Mouse (Mus musculus) liver, postnatal 0 days (tissue): ENCODE data around the gene Casp6. TPM values are rescaled to one million over a fixed set of nuclear protein-coding genes. Genes with fewer than 3 reads are reported as not detected.

ENCODE experiments used
- ATAC-seq: fragments of 200-750 bp; cut with Nextera tagmentation; 2 replicates; pipeline ENCODE4 v1.8.0; 2017; ENCODE audit warnings: mild to moderate bottlenecking, moderate library complexity
- DNase-seq: peaks from one replicate; pipeline ENCODE4 v3.0.0-alpha.2; 2016
- H3K27ac ChIP-seq: fragments of 300-500 bp; sonication (generic); 2 replicates; pipeline ENCODE4 v1.5.1; 2014; ENCODE audit warnings: antibody characterized with exemption, moderate library complexity, mild to moderate bottlenecking, low read depth
- H3K27me3 ChIP-seq: fragments of 300-500 bp; sonication (generic); 2 replicates; pipeline ENCODE4 v1.6.1; 2014; ENCODE audit warnings: low read length, control low read depth, mixed read lengths; ENCODE audit not compliant: insufficient read depth
- H3K36me3 ChIP-seq: fragments of 300-500 bp; sonication (generic); replicated peaks from 2 replicates; pipeline ENCODE4 v1.6.1; 2014; ENCODE audit warnings: mild to moderate bottlenecking, control low read depth, low read length, moderate library complexity, mixed read lengths; ENCODE audit not compliant: insufficient read depth
- H3K4me1 ChIP-seq: fragments of 300-500 bp; sonication (generic); 2 replicates; pipeline ENCODE4 v1.6.1; 2014; ENCODE audit warnings: antibody characterized with exemption, mild to moderate bottlenecking, control low read depth; ENCODE audit not compliant: insufficient read depth
- H3K4me2 ChIP-seq: fragments of 300-500 bp; sonication (generic); 2 replicates; pipeline ENCODE4 v1.6.1; 2014; ENCODE audit warnings: low read depth, mild to moderate bottlenecking, low read length, moderate library complexity, mixed read lengths
- H3K4me3 ChIP-seq: fragments of 300-500 bp; sonication (generic); 2 replicates; pipeline ENCODE4 v1.5.1; 2014; ENCODE audit warnings: low read depth, low read length
- H3K9ac ChIP-seq: fragments of 300-500 bp; sonication (generic); replicated peaks from 2 replicates; pipeline ENCODE4 v1.6.1; 2014; ENCODE audit warnings: mild to moderate bottlenecking, moderate library complexity
- H3K9me3 ChIP-seq: fragments of 300-500 bp; sonication (generic); 2 replicates; pipeline ENCODE4 v1.6.1; 2016; ENCODE audit warnings: mild to moderate bottlenecking, control low read depth, low read length, mixed read lengths
- CTCF ChIP-seq: sonication (generic); IDR thresholded peaks from 2 replicates; pipeline ENCODE4 v1.5.1; 2016; ENCODE audit warnings: antibody characterized with exemption, low read depth
- EP300 ChIP-seq: IDR thresholded peaks from 2 replicates; pipeline ENCODE4 v1.6.1; 2016; ENCODE audit warnings: antibody characterized with exemption, low read depth, mild to moderate bottlenecking
- WGBS: fragments of 180-500 bp; shearing (Covaris S2); extraction: QIAGEN DNeasy Blood & Tissue Kit; methylation state at CpG from one replicate; pipeline ENCODE4 v1.1.7; 2014; ENCODE audit not compliant: insufficient replicate concordance; 5-methylcytosine and 5-hydroxymethylcytosine counted together
- polyA plus RNA-seq: library from polyadenylated mRNA; unstranded; fragments of >200 nt; fragmentation: Nextera tagmentation; extraction: Ambion mirVana; gene quantifications from 2 replicates; pipeline ENCODE4 v1.2.1, GENCODE M21; 2015

Gene Casp6
- polyA plus RNA-seq, 1 experiment from 2014 or later = 34.4 TPM

GRCm38 (mm10) chr3:129912025-129912424 is 10.8 kb downstream of the Casp6 start:
- Histone ChIP-seq H3K27me3 (no peaks in the 10 kb centered on the region), H3K36me3 (peaks cover 45% of the 10 kb centered on the region)
- 92% methylated on average over 14 of the region's 14 CpGs for WGBS

DNA sequence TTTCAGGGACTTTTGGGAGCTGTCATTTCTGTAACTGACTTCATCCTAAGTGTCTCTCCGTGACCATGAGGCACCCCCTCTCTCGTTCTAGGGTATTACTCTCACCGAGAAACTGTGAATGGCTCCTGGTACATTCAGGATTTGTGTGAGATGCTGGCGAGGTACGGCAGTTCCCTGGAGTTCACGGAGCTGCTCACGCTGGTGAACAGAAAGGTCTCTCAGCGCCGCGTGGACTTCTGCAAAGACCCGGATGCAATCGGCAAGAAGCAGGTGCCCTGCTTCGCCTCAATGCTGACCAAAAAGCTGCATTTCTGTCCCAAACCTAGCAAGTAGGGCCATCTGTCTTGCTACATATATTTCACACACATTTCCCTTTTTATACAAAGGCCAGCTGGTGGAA is 12.0 kb downstream of the Casp6 start:
- no peak overlapping the region for H3K4me3 ChIP-seq
- H3K4me1 ChIP-seq = no peaks in the 10 kb centered on the region
- no peak for DNase-seq
- 91% methylated on average over 13 of the region's 13 CpGs for WGBS
- H3K4me2 ChIP-seq = no peak overlapping the region
- H3K27ac ChIP-seq = no peak overlapping the region
- ATAC-seq = no peak
- H3K27me3 ChIP-seq = no peaks in the 10 kb centered on the region
- H3K36me3 ChIP-seq = peaks cover 45% of the 10 kb centered on the region
- no peak for TF ChIP-seq CTCF
- TF ChIP-seq EP300 = no peak
- H3K9ac ChIP-seq = no peak overlapping the region
- no peaks in the 10 kb centered on the region for H3K9me3 ChIP-seq

More at GRCm38 (mm10) chr3:129912025-129912424, 10.8 kb downstream of the Casp6 start:
- ATAC-seq = no peak
- no peak overlapping the region for H3K4me2 ChIP-seq
- H3K9me3 ChIP-seq = no peaks in the 10 kb centered on the region
- H3K9ac ChIP-seq = no peak overlapping the region
- no peak for DNase-seq
- no peaks in the 10 kb centered on the region for H3K4me1 ChIP-seq
- H3K27ac ChIP-seq = no peak overlapping the region
- TF ChIP-seq CTCF (no peak), EP300 (no peak)
- no peak overlapping the region for H3K4me3 ChIP-seq

DNA sequence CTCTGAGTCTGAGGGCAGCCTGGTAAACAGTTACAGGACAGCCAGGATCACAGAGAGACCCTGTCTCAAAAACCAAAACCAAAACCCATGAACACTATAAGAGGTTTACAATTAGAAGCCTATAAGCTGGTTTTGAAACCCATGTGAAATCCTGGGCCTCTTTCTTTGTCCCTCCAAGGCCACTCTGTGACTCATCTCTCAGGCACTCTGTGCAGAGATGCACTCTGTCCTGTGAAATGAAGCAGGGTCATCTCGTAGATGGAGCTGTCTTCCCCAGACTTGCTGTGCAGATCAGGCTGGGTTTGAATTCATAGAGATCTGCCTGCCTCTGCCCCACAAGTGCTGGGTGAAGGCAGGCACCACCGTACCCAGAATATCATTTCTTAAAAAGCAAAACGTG is 16.2 kb downstream of the Casp6 start:
- H3K27me3 ChIP-seq = no peaks in the 10 kb centered on the region
- TF ChIP-seq EP300 (no peak), CTCF (no peak)
- no peak for ATAC-seq
- no peak overlapping the region for H3K27ac ChIP-seq
- 77% methylated on average over 3 of the region's 3 CpGs for WGBS
- peaks cover 8% of the 10 kb centered on the region for H3K36me3 ChIP-seq
- no peaks in the 10 kb centered on the region for H3K4me1 ChIP-seq
- no peaks in the 10 kb centered on the region for H3K9me3 ChIP-seq
- no peak for DNase-seq
- H3K4me2 ChIP-seq = no peak overlapping the region
- H3K4me3 ChIP-seq = no peak overlapping the region
- H3K9ac ChIP-seq = no peak overlapping the region

GRCm38 (mm10) chr3:129918434-129918833 is 17.2 kb downstream of the Casp6 start:
- Histone ChIP-seq H3K27ac (no peak overlapping the region), H3K9ac (no peak overlapping the region), H3K9me3 (no peaks in the 10 kb centered on the region), H3K4me2 (no peak overlapping the region), H3K4me1 (no peaks in the 10 kb centered on the region), H3K27me3 (no peaks in the 10 kb centered on the region), H3K4me3 (no peak overlapping the region), H3K36me3 (peaks cover 4% of the 10 kb centered on the region; the same call in 1 of the 2 replicates)
- TF ChIP-seq EP300 (no peak), CTCF (peak; percentile 81)
- ATAC-seq (peak; percentile 51), DNase-seq (peak; percentile 70)
- WGBS = 18% methylated on average over 13 of the region's 13 CpGs

GRCm38 (mm10) chr3:129923581-129923980 is 22.4 kb downstream of the Casp6 start:
- TF ChIP-seq CTCF = no peak
- TF ChIP-seq EP300 = no peak
- Histone ChIP-seq H3K9me3 (no peaks in the 10 kb centered on the region), H3K9ac (no peak overlapping the region), H3K4me3 (no peak overlapping the region), H3K36me3 (no peaks in the 10 kb centered on the region), H3K27ac (no peak overlapping the region), H3K27me3 (no peaks in the 10 kb centered on the region), H3K4me2 (no peak overlapping the region), H3K4me1 (no peaks in the 10 kb centered on the region)
- no peak for DNase-seq
- WGBS = 82% methylated on average over 7 of the region's 7 CpGs
- ATAC-seq = no peak

- no peaks in the 10 kb centered on the region for H3K9me3 ChIP-seq
- TF ChIP-seq CTCF (no peak), EP300 (no peak)
- no peak overlapping the region for H3K4me3 ChIP-seq
- no peak for DNase-seq
- H3K27ac ChIP-seq = no peak overlapping the region
- H3K4me2 ChIP-seq = no peak overlapping the region
- WGBS = 88% methylated on average over 3 of the region's 3 CpGs
- no peaks in the 10 kb centered on the region for H3K36me3 ChIP-seq
- H3K9ac ChIP-seq = no peak overlapping the region
- no peaks in the 10 kb centered on the region for H3K4me1 ChIP-seq
- no peak for ATAC-seq
- H3K27me3 ChIP-seq = no peaks in the 10 kb centered on the region
Measured at GRCm38 (mm10) chr3:129925861-129926260, 24.6 kb downstream of the Casp6 start.
